Mouse (Mus musculus) liver, embryonic 15.5 days (tissue): ENCODE results near the gene Gm10842. TPM values are rescaled to one million over a fixed set of nuclear protein-coding genes. Genes with fewer than 3 reads are reported as not detected.
A peak's percentile ranks its signal among the peaks of the same experiment; 100 is the strongest.

Experiments
- ATAC-seq: fragments of 200-750 bp; cut with Nextera tagmentation; 2 replicates; pipeline ENCODE4 v1.8.0; 2017; ENCODE audit warnings: moderate number of reproducible peaks, mild to moderate bottlenecking, moderate library complexity; ENCODE audit not compliant: insufficient read depth
- H3K27ac ChIP-seq: fragments of 300-500 bp; sonication (generic); replicated peaks from 2 replicates; pipeline ENCODE4 v1.5.1; 2015; ENCODE audit warnings: mild to moderate bottlenecking, inconsistent platforms
- H3K27me3 ChIP-seq: fragments of 300-500 bp; sonication (generic); 2 replicates; pipeline ENCODE4 v1.6.1; 2015; ENCODE audit warnings: mild to moderate bottlenecking, inconsistent platforms
- H3K36me3 ChIP-seq: fragments of 300-500 bp; sonication (generic); replicated peaks from 2 replicates; pipeline ENCODE4 v1.6.1; 2015; ENCODE audit warnings: moderate library complexity, mild to moderate bottlenecking, inconsistent platforms
- H3K4me1 ChIP-seq: fragments of 300-500 bp; sonication (generic); replicated peaks from 2 replicates; pipeline ENCODE4 v1.6.1; 2015; ENCODE audit warnings: inconsistent platforms
- H3K4me2 ChIP-seq: fragments of 300-500 bp; sonication (generic); 2 replicates; pipeline ENCODE4 v1.6.1; 2015; ENCODE audit warnings: moderate library complexity, mild to moderate bottlenecking, inconsistent platforms
- H3K4me3 ChIP-seq: fragments of 300-500 bp; sonication (generic); replicated peaks from 2 replicates; pipeline ENCODE4 v1.5.1; 2015; ENCODE audit warnings: mild to moderate bottlenecking, inconsistent platforms
- H3K9ac ChIP-seq: fragments of 300-500 bp; sonication (generic); 2 replicates; pipeline ENCODE4 v1.6.1; 2015; ENCODE audit warnings: moderate library complexity, mild to moderate bottlenecking, inconsistent platforms
- H3K9me3 ChIP-seq: fragments of 300-500 bp; sonication (generic); replicated peaks from 2 replicates; pipeline ENCODE4 v1.6.1; 2016; ENCODE audit warnings: inconsistent platforms
- WGBS: fragments of 180-500 bp; shearing (Covaris S2); methylation state at CpG from one replicate; pipeline ENCODE4 v1.1.7; 2015; ENCODE audit warnings: mixed read lengths; ENCODE audit not compliant: insufficient replicate concordance; 5-methylcytosine and 5-hydroxymethylcytosine counted together
- polyA plus RNA-seq: library from polyadenylated mRNA; unstranded; fragments of >200 nt; fragmentation: Nextera tagmentation; extraction: Ambion mirVana; gene quantifications from 2 replicates; pipeline ENCODE4 v1.2.1, GENCODE M21; 2015

Gene Gm10842
- polyA plus RNA-seq, 1 experiment from 2014 or later = not detected

- peaks cover 57% of the 10 kb centered on the region for H3K4me1 ChIP-seq
- H3K9ac ChIP-seq = no peak overlapping the region
- H3K4me2 ChIP-seq = no peak overlapping the region
- no peaks in the 10 kb centered on the region for H3K9me3 ChIP-seq
- peaks cover 51% of the 10 kb centered on the region for H3K36me3 ChIP-seq
- 83% methylated on average over 5 of the region's 5 CpGs for WGBS
- ATAC-seq = no peak
- H3K4me3 ChIP-seq = no peak overlapping the region
- H3K27ac ChIP-seq = 0 out of 2 replicates have a peak overlapping the region, but pooled peaks have one; percentile 24
- H3K27me3 ChIP-seq = no peaks in the 10 kb centered on the region
These were observed 5.6 kb upstream of the Gm10842 start for GRCm38 (mm10) chr11:105141115-105141514.

- H3K4me2 ChIP-seq = peak overlapping the region; percentile 6
- H3K4me1 ChIP-seq = peaks cover 38% of the 10 kb centered on the region
- ATAC-seq = peak; percentile 76
- H3K27ac ChIP-seq = peak overlapping the region; percentile 46
- no peak overlapping the region for H3K4me3 ChIP-seq
- H3K9ac ChIP-seq = peak overlapping the region; percentile 10; the same call in 1 of the 2 replicates
- H3K27me3 ChIP-seq = no peaks in the 10 kb centered on the region
- no peaks in the 10 kb centered on the region for H3K9me3 ChIP-seq
- peaks cover 26% of the 10 kb centered on the region for H3K36me3 ChIP-seq
These were observed 3.1 kb upstream of the Gm10842 start for GRCm38 (mm10) chr11:105143564-105143963.

GRCm38 (mm10) chr11:105144084-105144483 lies 2.6 kb upstream of the Gm10842 start:
- peak; percentile 75 for ATAC-seq
- no peaks in the 10 kb centered on the region for H3K9me3 ChIP-seq
- peaks cover 39% of the 10 kb centered on the region for H3K4me1 ChIP-seq
- peaks cover 21% of the 10 kb centered on the region for H3K36me3 ChIP-seq
- H3K27ac ChIP-seq = peak overlapping the region; percentile 46
- peak overlapping the region; percentile 10; the same call in 1 of the 2 replicates for H3K9ac ChIP-seq
- H3K27me3 ChIP-seq = no peaks in the 10 kb centered on the region
- WGBS = 44% methylated on average over 3 of the region's 3 CpGs
- no peak overlapping the region for H3K4me3 ChIP-seq
- no peak overlapping the region for H3K4me2 ChIP-seq

GRCm38 (mm10) chr11:105144508-105145210 lies 2.0 kb upstream of the Gm10842 start:
- peaks cover 15% of the 10 kb centered on the region for H3K36me3 ChIP-seq
- H3K9me3 ChIP-seq = no peaks in the 10 kb centered on the region
- H3K4me3 ChIP-seq = no peak overlapping the region
- peaks cover 44% of the 10 kb centered on the region for H3K4me1 ChIP-seq
- H3K4me2 ChIP-seq = no peak overlapping the region
- no peaks in the 10 kb centered on the region for H3K27me3 ChIP-seq
- ATAC-seq = peak; percentile 29
- 53% methylated on average over 11 of the region's 11 CpGs for WGBS
- peak overlapping the region; percentile 10; the same call in 1 of the 2 replicates for H3K9ac ChIP-seq
- H3K27ac ChIP-seq = peak overlapping the region; percentile 46

GRCm38 (mm10) chr11:105145211-105145610 lies 1.5 kb upstream of the Gm10842 start:
- Histone ChIP-seq H3K36me3 (peaks cover 10% of the 10 kb centered on the region), H3K27ac (peak overlapping the region; percentile 46; the same call in 1 of the 2 replicates), H3K4me1 (peaks cover 50% of the 10 kb centered on the region), H3K9me3 (no peaks in the 10 kb centered on the region), H3K4me3 (no peak overlapping the region), H3K4me2 (no peak overlapping the region), H3K9ac (no peak overlapping the region), H3K27me3 (no peaks in the 10 kb centered on the region)
- no peak for ATAC-seq
- 82% methylated on average over 10 of the region's 10 CpGs for WGBS

DNA sequence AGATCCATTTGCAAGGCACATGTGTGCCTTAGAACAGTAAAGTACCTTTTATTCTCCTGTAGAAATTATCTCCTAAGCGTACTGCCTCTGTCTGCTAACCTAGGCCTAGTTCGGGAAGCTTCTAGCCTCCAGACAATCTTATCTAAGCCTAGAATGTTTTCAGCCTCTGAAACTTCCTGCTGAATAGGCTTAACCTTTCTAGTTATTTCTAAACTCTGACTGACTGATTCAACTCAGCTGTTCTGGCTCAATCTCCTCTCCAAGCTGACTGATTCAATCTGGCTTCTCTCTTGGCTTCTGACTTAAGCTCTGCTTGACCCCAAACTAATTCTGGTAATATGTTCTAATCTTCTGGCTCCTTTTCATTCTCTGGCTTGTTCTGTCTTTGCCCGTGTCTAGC lies 2.7 kb downstream of the Gm10842 start:
- Histone ChIP-seq H3K4me3 (no peak overlapping the region), H3K36me3 (no peaks in the 10 kb centered on the region), H3K4me2 (no peak overlapping the region), H3K4me1 (peaks cover 68% of the 10 kb centered on the region), H3K9me3 (no peaks in the 10 kb centered on the region), H3K27ac (peak overlapping the region; percentile 75), H3K27me3 (no peaks in the 10 kb centered on the region), H3K9ac (no peak overlapping the region)
- no peak for ATAC-seq
- WGBS = 30% methylated on average over 3 of the region's 3 CpGs

GRCm38 (mm10) chr11:105149766-105150165 lies 3.1 kb downstream of the Gm10842 start:
- Histone ChIP-seq H3K4me3 (no peak overlapping the region), H3K4me1 (peaks cover 68% of the 10 kb centered on the region), H3K9ac (no peak overlapping the region), H3K4me2 (no peak overlapping the region), H3K9me3 (no peaks in the 10 kb centered on the region), H3K36me3 (no peaks in the 10 kb centered on the region), H3K27me3 (no peaks in the 10 kb centered on the region), H3K27ac (peak overlapping the region; percentile 92)
- WGBS = 50% methylated on average over 1 of the region's 1 CpGs
- ATAC-seq = no peak

- no peak overlapping the region for H3K9ac ChIP-seq
- no peaks in the 10 kb centered on the region for H3K9me3 ChIP-seq
- WGBS = 56% methylated on average over 4 of the region's 4 CpGs
- no peak overlapping the region for H3K4me2 ChIP-seq
- H3K27ac ChIP-seq = peak overlapping the region; percentile 92
- H3K4me1 ChIP-seq = peaks cover 66% of the 10 kb centered on the region
- H3K36me3 ChIP-seq = no peaks in the 10 kb centered on the region
- ATAC-seq = no peak
- H3K4me3 ChIP-seq = no peak overlapping the region
- no peaks in the 10 kb centered on the region for H3K27me3 ChIP-seq
These were observed 4.0 kb downstream of the Gm10842 start for GRCm38 (mm10) chr11:105150691-105151090.

- ATAC-seq = no peak
- Histone ChIP-seq H3K9me3 (no peaks in the 10 kb centered on the region), H3K4me3 (0 out of 2 replicates have a peak overlapping the region, but pooled peaks have one; percentile 2), H3K9ac (peak overlapping the region; percentile 46; the same call in 1 of the 2 replicates), H3K4me1 (peaks cover 71% of the 10 kb centered on the region), H3K4me2 (peak overlapping the region; percentile 73), H3K27me3 (no peaks in the 10 kb centered on the region), H3K27ac (peak overlapping the region; percentile 92), H3K36me3 (no peaks in the 10 kb centered on the region)
- 18% methylated on average over 19 of the region's 19 CpGs for WGBS
These were observed 4.7 kb downstream of the Gm10842 start for GRCm38 (mm10) chr11:105151226-105152016.

- H3K36me3 ChIP-seq = no peaks in the 10 kb centered on the region
- WGBS = 16% methylated on average over 4 of the region's 4 CpGs
- ATAC-seq = no peak
These were observed 5.3 kb downstream of the Gm10842 start for GRCm38 (mm10) chr11:105152017-105152300.

DNA sequence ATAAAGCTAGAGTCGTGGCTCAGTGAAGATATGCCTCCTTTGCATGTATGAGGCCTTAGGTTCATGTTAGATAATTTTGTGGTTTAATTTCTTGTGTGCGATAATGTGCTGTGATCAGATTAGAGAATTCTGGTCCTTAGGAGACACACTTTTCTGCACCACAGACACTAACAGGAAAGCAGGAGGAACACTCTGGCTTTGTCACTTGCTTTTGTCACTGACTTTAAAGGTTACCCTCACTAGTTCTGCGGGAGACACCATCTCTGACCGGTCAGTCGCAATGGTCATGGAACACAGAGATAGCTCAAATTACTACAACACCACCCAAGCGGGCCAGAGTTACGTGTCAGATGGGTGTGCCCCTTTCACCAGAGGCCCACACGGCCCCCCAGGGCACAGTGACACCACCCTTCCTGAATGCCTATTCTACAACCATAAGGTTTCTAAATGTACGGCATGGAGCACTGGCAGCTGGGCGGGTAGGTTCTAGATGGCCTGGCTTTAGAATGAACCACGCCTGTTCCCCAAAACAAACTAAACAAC lies 5.7 kb downstream of the Gm10842 start:
- Histone ChIP-seq H3K9ac (peak overlapping the region; percentile 39), H3K4me1 (peaks cover 81% of the 10 kb centered on the region), H3K9me3 (no peaks in the 10 kb centered on the region), H3K27ac (peak overlapping the region; percentile 92), H3K4me3 (peak overlapping the region; percentile 35), H3K4me2 (peak overlapping the region; percentile 73), H3K36me3 (no peaks in the 10 kb centered on the region), H3K27me3 (no peaks in the 10 kb centered on the region)
- 27% methylated on average over 11 of the region's 11 CpGs for WGBS
- ATAC-seq = peak; percentile 88

More at GRCm38 (mm10) chr11:105152017-105152300, 5.3 kb downstream of the Gm10842 start:
- Histone ChIP-seq H3K27ac (peak overlapping the region; percentile 92), H3K27me3 (no peaks in the 10 kb centered on the region), H3K9me3 (no peaks in the 10 kb centered on the region), H3K4me1 (peaks cover 77% of the 10 kb centered on the region), H3K4me3 (no peak overlapping the region), H3K9ac (peak overlapping the region; percentile 46; the same call in 1 of the 2 replicates), H3K4me2 (peak overlapping the region; percentile 73)
